Mouse (Mus musculus) thymus, postnatal 25 days (tissue): ENCODE data around the gene Fyb.

Experiments
- DNase-seq: peaks from one replicate; pipeline ENCODE4 v3.0.0; 2022

Fyb gene

GRCm38 (mm10) chr15:6666072-6666471 is 143.4 kb downstream of the Fyb start:
- DNase-seq, result no peak

DNA sequence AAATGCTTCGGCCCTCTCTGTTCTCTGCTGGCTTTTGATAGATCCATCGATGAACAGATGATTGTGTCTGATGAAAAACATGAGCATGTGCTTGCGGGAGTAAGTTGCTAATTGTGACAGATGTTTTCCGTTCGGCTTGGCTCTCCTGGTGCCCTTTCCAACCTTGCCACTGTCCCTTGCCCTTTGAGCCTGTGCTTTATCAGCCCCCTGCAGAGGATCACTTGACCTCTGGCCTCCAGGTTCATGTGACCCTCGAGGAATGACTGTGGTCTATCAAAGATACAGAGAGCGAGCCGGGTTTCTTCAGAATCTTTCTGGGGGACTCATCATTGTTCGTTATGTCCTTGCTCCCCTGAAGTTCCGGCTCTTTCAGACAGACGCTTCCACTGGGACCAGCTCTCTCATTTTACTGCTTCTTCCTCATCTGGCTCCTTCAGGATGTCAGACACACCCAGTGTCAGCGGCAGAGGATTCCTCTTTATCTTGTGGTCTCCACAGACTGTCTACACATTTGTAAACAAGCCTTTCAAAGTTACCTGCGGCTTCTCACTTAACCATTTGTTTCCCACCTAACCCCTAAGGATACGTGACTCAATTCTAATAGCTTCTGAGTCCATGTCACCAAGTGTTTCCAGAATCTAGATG is 146.3 kb downstream of the Fyb start:
- no peak for DNase-seq

- DNase-seq, result no peak
These were observed 155.8 kb downstream of the Fyb start for GRCm38 (mm10) chr15:6678479-6678878.

DNA sequence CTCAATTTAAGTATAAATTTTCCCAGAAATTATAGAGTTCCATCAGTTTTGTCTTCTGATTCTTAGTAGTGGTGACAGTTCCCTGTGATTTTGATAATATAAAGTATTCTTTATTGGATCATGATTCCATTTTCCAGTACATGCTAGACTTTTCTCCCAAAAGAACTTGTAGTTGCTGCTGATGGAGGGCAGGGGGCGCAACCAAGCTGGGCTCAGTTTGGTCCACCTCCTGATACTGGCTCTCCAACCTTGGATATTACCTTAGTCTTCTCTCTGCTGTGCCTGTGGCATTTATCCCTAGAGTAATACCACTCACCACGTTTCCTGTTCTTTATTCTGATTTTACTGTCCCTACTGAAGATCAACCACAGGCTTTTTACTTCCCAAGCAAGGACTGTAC is 179.5 kb downstream of the Fyb start:
- peak; percentile 21 for DNase-seq

- DNase-seq, result no peak
These were observed 182.8 kb downstream of the Fyb start for GRCm38 (mm10) chr15:6705351-6705901.

DNA sequence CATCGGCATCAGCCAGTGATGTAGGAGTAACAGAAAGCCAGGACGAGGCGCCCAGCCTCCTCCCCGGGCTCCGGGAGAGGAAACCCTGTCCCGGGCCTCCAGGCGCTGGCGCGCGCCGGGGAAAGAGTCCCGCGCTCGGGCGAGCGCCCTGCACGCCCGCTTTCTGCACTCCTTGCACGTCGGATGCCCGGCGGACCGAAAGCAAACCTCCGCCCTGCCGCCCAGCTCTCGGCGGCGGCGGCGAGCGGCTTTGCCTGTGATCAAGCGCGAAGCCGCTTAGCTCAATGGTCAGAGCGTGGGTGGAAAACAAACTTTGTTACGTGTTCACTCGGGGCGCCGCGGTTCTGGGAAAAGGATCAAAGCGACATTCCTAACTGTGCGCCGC is 184.9 kb downstream of the Fyb start:
- DNase-seq, result peak; percentile 66

GRCm38 (mm10) chr15:6707936-6708525 is 185.4 kb downstream of the Fyb start, which contains the start of gene Rictor:
Rictor (plus strand) TSS chr15:6708379.
- DNase-seq, result peak; percentile 86

GRCm38 (mm10) chr15:6708526-6709441 is 186.1 kb downstream of the Fyb start:
- peak; percentile 78 for DNase-seq

DNA sequence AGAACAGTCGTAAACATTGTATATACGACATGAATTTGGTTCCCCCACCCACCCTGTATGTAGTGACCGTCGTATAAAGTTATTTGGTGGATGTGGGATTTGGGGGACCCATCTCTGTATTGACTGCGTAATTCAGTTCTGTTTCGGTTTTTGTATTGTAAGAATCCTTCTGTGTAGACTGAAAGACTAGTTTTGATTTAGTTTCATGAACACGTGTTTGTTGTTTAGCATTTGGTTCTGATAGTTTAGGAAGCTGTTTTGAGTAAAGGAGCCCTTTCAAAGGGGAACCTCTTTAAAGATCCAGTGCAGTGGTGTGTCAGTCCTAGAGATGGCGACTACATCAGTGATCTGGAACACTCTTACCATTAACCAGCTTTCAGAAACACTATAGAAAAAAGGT is 187.0 kb downstream of the Fyb start:
- no peak for DNase-seq

- DNase-seq, result no peak
These were observed 187.7 kb downstream of the Fyb start for GRCm38 (mm10) chr15:6710341-6710740.

- no peak for DNase-seq
These were observed 188.6 kb downstream of the Fyb start for GRCm38 (mm10) chr15:6711226-6711625.
